Mouse (Mus musculus) midbrain, embryonic 11.5 days (tissue): ENCODE measurements at regions not wholly inside any gene's neighbourhood (a gene's known extent, or its start where the extent isn't known, plus 50 kb on each side); places are given as distances from the start of the nearest gene placed in this dataset.

Source experiments
- ATAC-seq: fragments of 200-750 bp; cut with Nextera tagmentation; 2 replicates; pipeline ENCODE4 v1.8.0; 2017; ENCODE audit warnings: moderate TSS enrichment, moderate library complexity; ENCODE audit not compliant: low FRiP score
- DNase-seq: peaks from one replicate; pipeline ENCODE4 v3.0.0; 2015; ENCODE audit warnings: low spot score; ENCODE audit errors: missing footprints
- H3K27ac ChIP-seq: fragments of 300-500 bp; sonication (generic); 2 replicates; pipeline ENCODE4 v1.5.1; 2014; ENCODE audit warnings: low read depth, low read length
- H3K27me3 ChIP-seq: fragments of 300-500 bp; sonication (generic); 2 replicates; pipeline ENCODE4 v1.6.1; 2014; ENCODE audit warnings: mild to moderate bottlenecking, low read length, moderate library complexity, mixed read lengths; ENCODE audit not compliant: control insufficient read depth, insufficient read depth
- H3K36me3 ChIP-seq: fragments of 300-500 bp; sonication (generic); 2 replicates; pipeline ENCODE4 v1.6.1; 2014; ENCODE audit warnings: mild to moderate bottlenecking, low read length, moderate library complexity, mixed read lengths; ENCODE audit not compliant: control insufficient read depth, insufficient read depth
- H3K4me1 ChIP-seq: fragments of 300-500 bp; sonication (generic); 2 replicates; pipeline ENCODE4 v1.6.1; 2014; ENCODE audit warnings: low read length; ENCODE audit not compliant: control insufficient read depth, insufficient read depth
- H3K4me2 ChIP-seq: fragments of 300-500 bp; sonication (generic); 2 replicates; pipeline ENCODE4 v1.6.1; 2014; ENCODE audit warnings: mild to moderate bottlenecking, moderate library complexity
- H3K4me3 ChIP-seq: fragments of 300-500 bp; sonication (generic); 2 replicates; pipeline ENCODE4 v1.5.1; 2014; ENCODE audit warnings: low read depth, low read length
- H3K9ac ChIP-seq: fragments of 300-500 bp; sonication (generic); 2 replicates; pipeline ENCODE4 v1.6.1; 2014; ENCODE audit warnings: low read length
- H3K9me3 ChIP-seq: fragments of 300-500 bp; sonication (generic); 2 replicates; pipeline ENCODE4 v1.6.1; 2016; ENCODE audit warnings: low read length; ENCODE audit not compliant: control insufficient read depth
- WGBS: fragments of 180-500 bp; shearing (Covaris S2); extraction: QIAGEN DNeasy Blood & Tissue Kit; methylation state at CpG from one replicate; pipeline ENCODE4 v1.1.7; 2014; 5-methylcytosine and 5-hydroxymethylcytosine counted together

- 51% methylated on average over 5 of the region's 5 CpGs for WGBS
- Histone ChIP-seq H3K9ac (no peak overlapping the region), H3K27ac (no peak overlapping the region), H3K27me3 (no peaks in the 10 kb centered on the region), H3K4me3 (no peak overlapping the region), H3K9me3 (no peaks in the 10 kb centered on the region), H3K4me1 (peaks cover 14% of the 10 kb centered on the region), H3K4me2 (no peak overlapping the region), H3K36me3 (no peaks in the 10 kb centered on the region)
- ATAC-seq, result no peak
- no peak for DNase-seq
Measured at GRCm38 (mm10) chr1:73755791-73756190, 368.5 kb downstream of the Tns1 start.

GRCm38 (mm10) chr1:73754928-73755327 is 369.3 kb downstream of the Tns1 start:
- H3K4me2 ChIP-seq, result no peak overlapping the region
- no peaks in the 10 kb centered on the region for H3K27me3 ChIP-seq
- no peaks in the 10 kb centered on the region for H3K9me3 ChIP-seq
- peaks cover 14% of the 10 kb centered on the region for H3K4me1 ChIP-seq
- ATAC-seq (no peak), DNase-seq (no peak)
- 81% methylated on average over 2 of the region's 2 CpGs for WGBS
- H3K27ac ChIP-seq, result no peak overlapping the region
- no peak overlapping the region for H3K4me3 ChIP-seq
- no peaks in the 10 kb centered on the region for H3K36me3 ChIP-seq
- no peak overlapping the region for H3K9ac ChIP-seq

DNA sequence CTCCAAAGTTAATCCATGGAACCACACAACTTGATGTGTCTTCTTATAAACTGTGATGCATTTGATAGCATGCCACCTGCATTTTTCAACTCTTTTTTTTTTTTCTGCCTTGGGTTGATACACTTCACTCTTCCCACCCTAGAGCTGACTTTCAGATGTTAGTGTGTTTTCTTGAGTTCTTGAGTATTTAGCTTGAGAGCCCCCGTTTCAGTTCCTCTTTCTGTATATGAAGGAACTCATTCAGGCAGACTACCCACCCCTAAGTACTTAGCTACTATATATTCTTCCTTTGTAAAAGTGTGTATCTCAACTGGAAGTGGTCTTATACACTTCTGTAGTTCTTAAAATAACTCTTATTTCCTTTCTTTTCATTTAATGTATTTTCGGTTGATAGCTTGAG is 371.1 kb downstream of the Tns1 start:
- DNase-seq (no peak), ATAC-seq (no peak)
- WGBS, result 94% methylated on average over 2 of the region's 2 CpGs
- Histone ChIP-seq H3K4me3 (no peak overlapping the region), H3K9ac (no peak overlapping the region), H3K4me1 (peaks cover 6% of the 10 kb centered on the region; the same call in 1 of the 2 replicates), H3K4me2 (no peak overlapping the region), H3K36me3 (no peaks in the 10 kb centered on the region), H3K27me3 (no peaks in the 10 kb centered on the region), H3K27ac (no peak overlapping the region), H3K9me3 (no peaks in the 10 kb centered on the region)

DNA sequence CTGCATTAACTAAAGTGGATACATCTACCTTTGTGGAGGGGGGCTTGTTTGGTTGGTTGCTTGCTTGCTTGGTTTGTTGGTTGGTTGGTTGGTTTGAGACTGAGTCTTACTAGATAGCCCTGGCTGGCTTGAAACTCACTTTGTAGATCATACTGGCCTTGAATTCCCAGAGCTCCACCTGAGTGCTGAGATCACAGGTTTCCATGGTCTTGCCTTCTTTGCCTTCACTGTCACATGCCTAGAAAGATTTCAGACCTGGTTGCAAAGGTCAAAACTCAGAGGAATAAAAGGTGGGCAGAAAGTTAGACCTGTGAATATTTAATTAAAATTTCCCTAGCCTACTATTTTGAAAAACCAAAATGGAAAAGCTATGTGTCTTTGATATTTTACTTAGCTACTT is 375.5 kb downstream of the Tns1 start:
- peaks cover 9% of the 10 kb centered on the region for H3K4me1 ChIP-seq
- H3K27me3 ChIP-seq, result no peaks in the 10 kb centered on the region
- H3K27ac ChIP-seq, result no peak overlapping the region
- H3K36me3 ChIP-seq, result no peaks in the 10 kb centered on the region
- no peak overlapping the region for H3K9ac ChIP-seq
- H3K9me3 ChIP-seq, result no peaks in the 10 kb centered on the region
- no peak overlapping the region for H3K4me2 ChIP-seq
- no peak for ATAC-seq
- no peak overlapping the region for H3K4me3 ChIP-seq
- DNase-seq, result no peak

GRCm38 (mm10) chr1:73744555-73745234 is 379.6 kb downstream of the Tns1 start:
- WGBS, result 23% methylated on average over 4 of the region's 4 CpGs
- Histone ChIP-seq H3K4me3 (no peak overlapping the region), H3K4me1 (peaks cover 14% of the 10 kb centered on the region), H3K27me3 (no peaks in the 10 kb centered on the region), H3K9me3 (no peaks in the 10 kb centered on the region), H3K4me2 (no peak overlapping the region), H3K9ac (no peak overlapping the region), H3K36me3 (no peaks in the 10 kb centered on the region), H3K27ac (peak overlapping the region; percentile 67)
- ATAC-seq, result peak; percentile 85
- DNase-seq, result no peak

DNA sequence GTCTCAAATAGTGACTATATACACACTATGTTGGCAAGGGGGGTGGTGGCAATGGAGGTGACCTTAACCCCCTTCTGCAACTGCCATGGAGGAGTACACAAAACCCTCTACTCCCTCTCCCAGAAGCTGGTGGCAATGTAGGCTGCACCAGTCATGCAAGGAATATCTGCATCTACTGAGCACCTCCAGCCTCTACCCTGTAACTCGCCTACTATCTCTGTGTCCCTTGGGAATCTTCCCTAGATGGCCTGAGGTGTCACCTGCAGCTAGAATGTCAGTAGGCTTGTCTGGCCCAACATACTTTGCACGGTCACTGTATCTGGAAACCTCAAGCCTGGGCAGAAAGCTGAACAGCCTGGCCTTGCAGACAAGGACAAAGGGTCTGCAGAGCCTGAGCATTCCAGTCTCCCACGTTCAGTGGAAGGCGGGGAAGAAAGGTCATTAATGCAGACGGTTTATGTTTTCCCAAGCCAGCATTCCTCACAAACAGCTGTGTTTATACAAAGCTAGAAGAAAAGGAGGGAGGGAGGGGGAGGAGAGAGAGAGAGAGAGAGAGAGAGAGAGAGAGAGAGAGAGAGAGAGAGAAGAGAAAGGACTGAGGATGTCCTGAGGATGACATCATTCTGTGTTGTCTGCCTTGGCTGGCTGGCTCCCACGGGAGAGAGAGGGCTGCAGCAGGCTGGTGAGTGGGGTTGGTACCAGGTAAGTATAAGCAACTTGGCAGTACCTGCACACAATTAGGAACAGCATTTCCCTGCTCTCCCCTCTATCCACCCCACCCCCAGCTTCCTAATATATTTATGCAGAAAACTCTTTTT is 380.3 kb downstream of the Tns1 start:
- no peak overlapping the region for H3K4me3 ChIP-seq
- H3K9me3 ChIP-seq, result no peaks in the 10 kb centered on the region
- H3K27ac ChIP-seq, result peak overlapping the region; percentile 67
- peaks cover 14% of the 10 kb centered on the region for H3K4me1 ChIP-seq
- H3K27me3 ChIP-seq, result no peaks in the 10 kb centered on the region
- DNase-seq, result peak; percentile 91
- peak; percentile 88 for ATAC-seq
- H3K9ac ChIP-seq, result peak overlapping the region; percentile 14; the same call in 1 of the 2 replicates
- no peak overlapping the region for H3K4me2 ChIP-seq
- 17% methylated on average over 6 of the region's 6 CpGs for WGBS
- H3K36me3 ChIP-seq, result no peaks in the 10 kb centered on the region

GRCm38 (mm10) chr1:73737083-73737482 is 387.2 kb downstream of the Tns1 start:
- no peak overlapping the region for H3K27ac ChIP-seq
- no peaks in the 10 kb centered on the region for H3K9me3 ChIP-seq
- H3K4me1 ChIP-seq, result no peaks in the 10 kb centered on the region
- no peak overlapping the region for H3K4me3 ChIP-seq
- no peak overlapping the region for H3K9ac ChIP-seq
- no peaks in the 10 kb centered on the region for H3K36me3 ChIP-seq
- no peaks in the 10 kb centered on the region for H3K27me3 ChIP-seq
- DNase-seq, result no peak
- ATAC-seq, result no peak
- H3K4me2 ChIP-seq, result no peak overlapping the region

- Histone ChIP-seq H3K4me2 (no peak overlapping the region), H3K27me3 (no peaks in the 10 kb centered on the region), H3K9me3 (no peaks in the 10 kb centered on the region), H3K4me3 (no peak overlapping the region), H3K9ac (no peak overlapping the region), H3K36me3 (no peaks in the 10 kb centered on the region), H3K4me1 (no peaks in the 10 kb centered on the region), H3K27ac (no peak overlapping the region)
- no peak for ATAC-seq
- WGBS, result 88% methylated on average over 1 of the region's 1 CpGs
- DNase-seq, result no peak
Measured at GRCm38 (mm10) chr1:73728377-73728776, 395.9 kb downstream of the Tns1 start.

GRCm38 (mm10) chr1:73727781-73728180 is 396.5 kb downstream of the Tns1 start:
- no peaks in the 10 kb centered on the region for H3K27me3 ChIP-seq
- no peak overlapping the region for H3K27ac ChIP-seq
- H3K4me3 ChIP-seq, result no peak overlapping the region
- H3K4me1 ChIP-seq, result no peaks in the 10 kb centered on the region
- DNase-seq, result no peak
- no peaks in the 10 kb centered on the region for H3K9me3 ChIP-seq
- no peak overlapping the region for H3K4me2 ChIP-seq
- ATAC-seq, result no peak
- no peaks in the 10 kb centered on the region for H3K36me3 ChIP-seq
- H3K9ac ChIP-seq, result no peak overlapping the region
